Mouse (Mus musculus) forebrain, embryonic 15.5 days (tissue): ENCODE data around the gene Vps37d. TPM values are rescaled to one million over a fixed set of nuclear protein-coding genes. Genes with fewer than 3 reads are reported as not detected.

Experiments used
- ATAC-seq: fragments of 200-750 bp; cut with Nextera tagmentation; replicated peaks from 2 replicates; pipeline ENCODE4 v1.8.0; 2017; ENCODE audit warnings: mild to moderate bottlenecking, moderate TSS enrichment, moderate library complexity
- H3K27ac ChIP-seq: fragments of 300-500 bp; sonication (generic); replicated peaks from 2 replicates; pipeline ENCODE4 v1.5.1; 2015; ENCODE audit warnings: mild to moderate bottlenecking, inconsistent platforms
- H3K27me3 ChIP-seq: fragments of 300-500 bp; sonication (generic); 2 replicates; pipeline ENCODE4 v1.6.1; 2015; ENCODE audit warnings: inconsistent platforms
- H3K36me3 ChIP-seq: fragments of 300-500 bp; sonication (generic); 2 replicates; pipeline ENCODE4 v1.6.1; 2015; ENCODE audit warnings: mild to moderate bottlenecking, inconsistent platforms
- H3K4me1 ChIP-seq: fragments of 300-500 bp; sonication (generic); 2 replicates; pipeline ENCODE4 v1.6.1; 2015; ENCODE audit warnings: inconsistent platforms
- H3K4me2 ChIP-seq: fragments of 300-500 bp; sonication (generic); replicated peaks from 2 replicates; pipeline ENCODE4 v1.6.1; 2015; ENCODE audit warnings: mild to moderate bottlenecking, inconsistent platforms
- H3K4me3 ChIP-seq: fragments of 300-500 bp; sonication (generic); 2 replicates; pipeline ENCODE4 v1.5.1; 2015; ENCODE audit warnings: mild to moderate bottlenecking, inconsistent platforms
- H3K9ac ChIP-seq: fragments of 300-500 bp; sonication (generic); replicated peaks from 2 replicates; pipeline ENCODE4 v1.6.1; 2015; ENCODE audit warnings: mild to moderate bottlenecking, inconsistent platforms
- H3K9me3 ChIP-seq: fragments of 300-500 bp; sonication (generic); 2 replicates; pipeline ENCODE4 v1.6.1; 2016; ENCODE audit warnings: inconsistent platforms
- WGBS: fragments of 180-500 bp; shearing (Covaris S2); methylation state at CpG from one replicate; pipeline ENCODE4 v1.1.7; 2015; ENCODE audit warnings: mixed read lengths; 5-methylcytosine and 5-hydroxymethylcytosine counted together
- polyA plus RNA-seq: library from polyadenylated mRNA; unstranded; fragments of >200 nt; fragmentation: Nextera tagmentation; extraction: Ambion mirVana; gene quantifications from 2 replicates; pipeline ENCODE4 v1.2.1, GENCODE M21; 2015

The Vps37d gene
- 35.1 and 36.3 TPM in 2 replicates for polyA plus RNA-seq

DNA sequence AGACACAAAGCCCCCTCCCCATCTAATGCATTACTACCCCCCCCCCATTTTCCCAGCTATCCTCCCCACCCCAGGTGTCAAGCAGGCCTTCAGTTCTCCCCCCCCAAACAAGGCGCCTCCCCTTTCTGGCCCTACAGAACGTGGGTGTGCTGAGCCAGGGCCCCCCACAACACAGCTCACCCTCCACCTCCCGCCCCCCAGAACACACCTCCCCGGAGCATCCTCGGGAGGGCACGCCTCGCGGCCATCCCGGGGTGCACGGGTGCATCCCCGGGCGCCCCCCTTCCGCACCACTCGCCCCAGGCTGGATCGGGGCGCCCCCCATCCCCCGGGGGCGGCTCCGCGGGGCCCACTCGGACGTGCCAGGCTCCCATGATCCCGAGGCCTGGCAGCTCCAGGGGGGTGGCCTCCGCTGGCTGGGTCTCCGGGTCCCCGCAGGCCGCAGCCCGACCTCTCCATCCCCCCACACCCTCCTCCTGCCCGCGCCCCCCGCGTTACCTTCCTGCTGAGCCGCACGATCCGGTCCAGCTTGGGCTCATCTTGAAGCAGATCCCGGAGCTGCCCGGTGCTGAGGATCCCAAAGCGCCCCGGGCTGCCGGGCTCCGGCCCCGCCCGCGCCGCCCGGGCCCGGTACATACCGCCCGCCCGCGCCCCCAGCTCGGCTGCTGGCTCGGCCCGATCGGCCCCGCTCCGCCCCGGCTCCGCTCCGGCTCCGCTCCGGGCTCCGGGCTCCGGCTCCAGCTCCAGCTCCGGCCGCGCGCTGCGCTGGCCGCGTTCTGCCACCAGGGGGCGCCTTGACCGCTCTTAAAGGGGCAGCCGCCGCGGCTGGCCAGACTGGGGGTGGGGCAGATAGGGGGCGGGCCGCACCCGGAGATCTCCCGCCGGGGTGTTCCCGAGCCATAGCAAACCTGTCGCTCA lies at the start of gene Vps37d:
TSS of gene Vps37d (minus strand) at position 703 of the 918 bp plus-strand sequence.
- H3K4me2 ChIP-seq, result peak within 1 kb of the TSS; percentile 72
- H3K4me3 ChIP-seq, result peak within 1 kb of the TSS; percentile 77
- peaks cover 6% of the 10 kb centered on the region; the same call in 1 of the 2 replicates for H3K36me3 ChIP-seq
- peaks cover 28% of the 10 kb centered on the region for H3K4me1 ChIP-seq
- no peaks in the 10 kb centered on the region for H3K9me3 ChIP-seq
- under 1% methylated on average over 62 of the region's 83 CpGs for WGBS
- H3K27ac ChIP-seq, result peak within 1 kb of the TSS; percentile 97
- H3K9ac ChIP-seq, result peak within 1 kb of the TSS; percentile 98
- peak; percentile 83 for ATAC-seq
- no peaks in the 10 kb centered on the region for H3K27me3 ChIP-seq

DNA sequence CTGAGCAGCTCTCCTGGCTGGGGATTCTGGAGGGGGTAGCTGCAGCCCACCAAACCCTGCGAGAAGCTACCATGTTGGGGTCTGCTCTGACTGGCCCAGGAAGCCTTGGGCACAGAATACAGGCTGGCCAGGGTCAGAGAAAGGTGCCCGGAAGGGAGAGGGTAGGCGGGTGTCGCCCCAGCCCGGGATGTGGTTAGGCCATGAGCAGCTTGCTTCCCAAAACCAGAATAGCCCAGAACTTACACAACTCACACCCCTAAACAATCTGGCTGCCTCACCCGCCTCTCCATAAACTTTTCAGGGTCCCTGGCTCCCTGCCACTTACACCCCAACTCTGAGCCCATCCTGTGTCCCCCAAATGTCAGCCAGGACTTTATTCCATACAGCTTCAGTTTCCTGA lies 49.6 kb upstream of the Vps37d start:
- peaks cover 5% of the 10 kb centered on the region for H3K27me3 ChIP-seq
- H3K27ac ChIP-seq, result no peak overlapping the region
- H3K36me3 ChIP-seq, result no peaks in the 10 kb centered on the region
- no peak overlapping the region for H3K9ac ChIP-seq
- no peak overlapping the region for H3K4me2 ChIP-seq
- no peak overlapping the region for H3K4me3 ChIP-seq
- H3K4me1 ChIP-seq, result no peaks in the 10 kb centered on the region
- WGBS, result 81% methylated on average over 6 of the region's 6 CpGs
- no peaks in the 10 kb centered on the region for H3K9me3 ChIP-seq
- ATAC-seq, result no peak

DNA sequence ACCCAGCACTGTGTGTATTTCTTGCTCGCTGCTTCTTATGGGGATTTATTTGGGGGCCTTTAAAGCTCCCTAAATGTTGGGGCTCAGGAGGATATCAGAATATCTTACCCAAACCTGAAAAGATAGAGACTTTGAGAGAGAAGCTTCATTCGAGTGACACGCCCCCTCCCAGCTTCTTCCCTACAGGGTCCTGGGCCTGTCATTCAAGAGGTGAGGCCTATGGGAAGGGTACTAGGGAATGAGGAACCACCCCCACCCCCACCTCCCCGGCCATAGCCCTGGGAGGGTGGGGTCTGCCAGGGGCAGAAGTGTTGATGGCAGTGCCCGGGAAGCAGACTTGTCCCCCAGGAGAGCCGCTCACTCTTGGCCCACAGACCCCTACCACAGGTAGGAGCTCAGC lies 48.1 kb upstream of the Vps37d start:
- peaks cover 4% of the 10 kb centered on the region; the same call in 1 of the 2 replicates for H3K27me3 ChIP-seq
- no peaks in the 10 kb centered on the region for H3K4me1 ChIP-seq
- WGBS, result 57% methylated on average over 6 of the region's 6 CpGs
- ATAC-seq, result no peak
- no peak overlapping the region for H3K4me3 ChIP-seq
- no peaks in the 10 kb centered on the region for H3K9me3 ChIP-seq
- no peaks in the 10 kb centered on the region for H3K36me3 ChIP-seq
- no peak overlapping the region for H3K27ac ChIP-seq
- no peak overlapping the region for H3K4me2 ChIP-seq
- no peak overlapping the region for H3K9ac ChIP-seq

DNA sequence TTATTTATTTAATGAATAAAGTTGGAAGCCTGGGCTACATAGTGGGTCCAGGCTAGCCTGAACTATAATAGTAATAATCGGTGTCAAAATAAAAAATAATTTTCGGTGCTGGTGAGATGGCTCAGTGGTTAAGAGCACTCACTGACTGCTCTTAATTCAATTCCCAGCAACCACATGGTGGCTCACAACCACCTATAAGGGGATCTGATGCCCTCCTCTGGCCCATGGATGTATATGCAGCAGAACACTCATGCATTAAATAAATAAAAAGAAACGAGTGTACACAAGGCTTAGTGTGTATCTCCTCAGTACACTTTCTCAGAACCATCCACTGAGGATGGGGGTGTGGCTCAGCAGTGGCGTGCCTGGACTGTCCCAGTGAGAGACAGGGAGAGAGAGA lies 42.7 kb upstream of the Vps37d start:
- no peak overlapping the region for H3K4me2 ChIP-seq
- no peaks in the 10 kb centered on the region for H3K9me3 ChIP-seq
- H3K36me3 ChIP-seq, result no peaks in the 10 kb centered on the region
- H3K4me3 ChIP-seq, result no peak overlapping the region
- WGBS, result 60% methylated on average over 4 of the region's 4 CpGs
- no peak for ATAC-seq
- no peak overlapping the region for H3K9ac ChIP-seq
- H3K27me3 ChIP-seq, result peaks cover 4% of the 10 kb centered on the region; the same call in 1 of the 2 replicates
- no peaks in the 10 kb centered on the region for H3K4me1 ChIP-seq
- H3K27ac ChIP-seq, result no peak overlapping the region

DNA sequence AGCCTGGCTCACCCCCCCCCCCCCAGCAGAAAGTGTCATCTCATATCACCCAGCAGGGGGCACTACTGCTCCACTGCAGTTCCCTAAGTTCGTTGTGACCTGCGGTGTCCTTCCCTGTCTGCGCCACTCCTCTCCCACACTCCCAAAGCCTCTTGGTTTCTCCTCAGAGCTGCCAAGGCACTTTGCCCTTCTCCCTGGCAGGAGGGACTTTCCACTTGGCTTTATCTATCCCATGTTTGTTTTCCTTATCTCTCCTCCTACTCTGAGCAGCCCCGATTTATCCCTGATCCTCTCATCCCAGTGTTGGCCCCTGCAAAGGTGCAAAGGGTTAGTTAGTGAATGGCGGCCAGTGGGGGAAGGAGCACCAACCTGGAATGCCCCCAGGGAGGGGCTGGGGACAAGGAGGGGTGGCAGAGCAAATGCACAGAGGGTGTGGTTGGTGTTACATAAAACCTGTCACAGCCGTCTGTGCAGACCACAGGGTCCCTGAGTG lies 40.6 kb upstream of the Vps37d start:
- Histone ChIP-seq H3K4me1 (no peaks in the 10 kb centered on the region), H3K27me3 (peaks cover 4% of the 10 kb centered on the region; the same call in 1 of the 2 replicates), H3K4me3 (no peak overlapping the region), H3K9me3 (no peaks in the 10 kb centered on the region), H3K27ac (no peak overlapping the region), H3K36me3 (no peaks in the 10 kb centered on the region), H3K9ac (no peak overlapping the region), H3K4me2 (no peak overlapping the region)
- no peak for ATAC-seq
- 31% methylated on average over 6 of the region's 6 CpGs for WGBS

DNA sequence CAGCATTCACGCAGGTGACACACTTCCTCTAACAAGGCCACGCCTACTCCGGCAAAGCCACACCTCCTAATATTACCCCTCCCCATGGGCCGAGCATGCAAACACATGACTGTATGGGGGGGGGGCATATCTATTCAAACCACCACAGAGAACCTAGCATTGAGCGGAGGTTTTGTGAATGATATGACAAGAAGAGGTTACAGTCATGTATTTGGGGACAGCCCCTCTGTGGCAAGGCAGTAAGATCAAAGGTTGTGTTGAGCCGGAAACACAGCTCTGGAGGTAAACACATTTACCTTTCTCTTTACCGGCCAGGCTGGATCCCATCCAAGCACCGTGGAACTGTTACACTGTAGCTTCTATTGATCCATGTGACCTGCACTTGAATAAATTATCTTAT lies 37.2 kb upstream of the Vps37d start:
- Histone ChIP-seq H3K9me3 (no peaks in the 10 kb centered on the region), H3K27me3 (no peaks in the 10 kb centered on the region), H3K4me1 (no peaks in the 10 kb centered on the region), H3K4me3 (no peak overlapping the region), H3K9ac (no peak overlapping the region), H3K27ac (no peak overlapping the region), H3K36me3 (no peaks in the 10 kb centered on the region), H3K4me2 (no peak overlapping the region)
- no peak for ATAC-seq
- WGBS, result 84% methylated on average over 8 of the region's 8 CpGs

DNA sequence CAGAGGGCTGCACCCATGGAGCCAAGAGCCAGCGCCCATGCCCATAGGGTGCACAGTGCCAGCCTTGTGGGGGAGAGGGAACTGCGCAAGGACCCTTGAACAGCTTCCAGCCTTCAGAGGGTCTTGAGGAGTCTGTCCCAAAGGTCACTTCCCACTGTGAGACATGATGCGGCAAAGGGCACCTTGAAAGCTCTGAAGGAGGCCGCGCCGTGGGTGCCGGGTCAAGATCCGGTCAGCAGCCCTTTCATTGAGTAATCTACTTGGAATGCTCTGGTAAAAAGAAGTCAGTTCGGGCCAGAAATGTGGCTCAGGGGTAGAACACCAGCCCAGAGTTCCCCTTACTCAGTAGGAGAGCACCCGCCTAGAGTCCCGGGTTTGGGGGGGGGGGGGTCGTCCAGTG lies 35.7 kb upstream of the Vps37d start:
- H3K4me3 ChIP-seq, result no peak overlapping the region
- no peak overlapping the region for H3K9ac ChIP-seq
- H3K4me1 ChIP-seq, result no peaks in the 10 kb centered on the region
- no peaks in the 10 kb centered on the region for H3K36me3 ChIP-seq
- peaks cover 8% of the 10 kb centered on the region for H3K27me3 ChIP-seq
- 88% methylated on average over 12 of the region's 12 CpGs for WGBS
- H3K27ac ChIP-seq, result no peak overlapping the region
- H3K9me3 ChIP-seq, result no peaks in the 10 kb centered on the region
- H3K4me2 ChIP-seq, result no peak overlapping the region
- no peak for ATAC-seq

DNA sequence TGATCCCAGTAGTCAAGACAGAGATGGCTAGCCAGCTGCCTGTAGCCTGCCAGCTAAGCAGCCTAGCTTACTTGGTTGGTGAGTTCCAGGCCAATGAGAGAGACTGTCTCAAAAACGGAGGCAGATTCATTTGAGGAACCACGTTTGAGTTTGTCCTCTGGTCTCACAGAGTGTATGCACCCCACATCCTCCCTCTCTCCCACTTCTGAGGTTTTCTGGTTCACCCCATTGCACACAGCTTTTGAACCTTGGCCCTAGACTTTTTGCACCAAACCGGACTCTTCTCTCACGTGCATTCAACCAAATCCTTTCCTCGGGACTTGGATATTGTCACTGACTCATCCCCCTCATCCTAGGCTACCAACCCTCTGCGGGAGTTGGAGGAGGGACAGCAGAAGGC lies 31.9 kb upstream of the Vps37d start:
- Histone ChIP-seq H3K27me3 (peaks cover 44% of the 10 kb centered on the region), H3K27ac (no peak overlapping the region), H3K9me3 (no peaks in the 10 kb centered on the region), H3K9ac (no peak overlapping the region), H3K4me2 (no peak overlapping the region), H3K4me1 (peaks cover 17% of the 10 kb centered on the region), H3K4me3 (no peak overlapping the region), H3K36me3 (no peaks in the 10 kb centered on the region)
- no peak for ATAC-seq
- WGBS, result 72% methylated on average over 6 of the region's 6 CpGs

DNA sequence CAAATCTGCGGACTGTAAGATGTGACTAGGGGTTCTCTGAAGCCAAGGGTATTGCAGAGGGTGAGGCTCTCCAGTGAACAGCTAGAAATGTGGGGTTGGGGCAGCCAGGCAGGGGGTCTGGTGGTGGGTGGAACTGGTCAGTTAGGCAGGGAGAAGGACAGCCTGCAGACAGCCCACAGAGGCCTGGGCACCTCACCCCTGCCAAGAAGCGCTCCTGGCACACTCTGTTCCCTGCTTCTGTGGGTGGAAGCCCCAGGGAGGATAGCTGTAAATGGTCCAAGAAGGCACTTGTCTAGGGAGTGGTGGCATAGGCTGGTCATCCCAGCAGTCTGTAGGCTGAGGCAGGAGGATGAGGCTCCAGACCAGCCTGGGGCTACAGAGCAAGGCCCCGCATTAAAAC lies 31.4 kb upstream of the Vps37d start:
- Histone ChIP-seq H3K4me3 (no peak overlapping the region), H3K9ac (no peak overlapping the region), H3K27ac (no peak overlapping the region), H3K9me3 (no peaks in the 10 kb centered on the region), H3K4me1 (peaks cover 17% of the 10 kb centered on the region), H3K27me3 (peaks cover 48% of the 10 kb centered on the region), H3K4me2 (no peak overlapping the region), H3K36me3 (no peaks in the 10 kb centered on the region)
- 92% methylated on average over 3 of the region's 3 CpGs for WGBS
- ATAC-seq, result no peak

DNA sequence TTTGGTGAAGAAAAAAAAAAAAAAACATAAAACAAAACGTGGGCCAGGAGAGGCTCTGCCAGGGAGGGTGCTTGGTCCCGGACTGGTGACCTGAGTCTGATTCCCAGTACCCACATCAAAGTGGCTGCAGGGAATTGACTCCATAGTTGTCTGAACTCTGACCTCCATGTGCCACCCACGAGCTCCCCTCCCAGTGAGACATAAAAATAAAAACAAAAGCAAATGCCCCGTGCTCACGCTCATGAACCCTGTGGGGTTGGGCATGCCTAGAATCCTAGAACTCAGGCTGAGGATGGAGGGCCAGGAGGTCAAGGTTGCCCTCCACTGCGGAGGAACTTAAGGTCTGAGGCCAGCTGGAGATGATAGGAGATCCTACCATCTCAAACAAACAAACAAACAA lies 31.0 kb upstream of the Vps37d start:
- Histone ChIP-seq H3K27ac (no peak overlapping the region), H3K36me3 (no peaks in the 10 kb centered on the region), H3K4me2 (no peak overlapping the region), H3K27me3 (peaks cover 48% of the 10 kb centered on the region), H3K4me3 (no peak overlapping the region), H3K9ac (no peak overlapping the region), H3K9me3 (no peaks in the 10 kb centered on the region), H3K4me1 (peaks cover 17% of the 10 kb centered on the region)
- WGBS, result 57% methylated on average over 6 of the region's 6 CpGs
- ATAC-seq, result no peak

DNA sequence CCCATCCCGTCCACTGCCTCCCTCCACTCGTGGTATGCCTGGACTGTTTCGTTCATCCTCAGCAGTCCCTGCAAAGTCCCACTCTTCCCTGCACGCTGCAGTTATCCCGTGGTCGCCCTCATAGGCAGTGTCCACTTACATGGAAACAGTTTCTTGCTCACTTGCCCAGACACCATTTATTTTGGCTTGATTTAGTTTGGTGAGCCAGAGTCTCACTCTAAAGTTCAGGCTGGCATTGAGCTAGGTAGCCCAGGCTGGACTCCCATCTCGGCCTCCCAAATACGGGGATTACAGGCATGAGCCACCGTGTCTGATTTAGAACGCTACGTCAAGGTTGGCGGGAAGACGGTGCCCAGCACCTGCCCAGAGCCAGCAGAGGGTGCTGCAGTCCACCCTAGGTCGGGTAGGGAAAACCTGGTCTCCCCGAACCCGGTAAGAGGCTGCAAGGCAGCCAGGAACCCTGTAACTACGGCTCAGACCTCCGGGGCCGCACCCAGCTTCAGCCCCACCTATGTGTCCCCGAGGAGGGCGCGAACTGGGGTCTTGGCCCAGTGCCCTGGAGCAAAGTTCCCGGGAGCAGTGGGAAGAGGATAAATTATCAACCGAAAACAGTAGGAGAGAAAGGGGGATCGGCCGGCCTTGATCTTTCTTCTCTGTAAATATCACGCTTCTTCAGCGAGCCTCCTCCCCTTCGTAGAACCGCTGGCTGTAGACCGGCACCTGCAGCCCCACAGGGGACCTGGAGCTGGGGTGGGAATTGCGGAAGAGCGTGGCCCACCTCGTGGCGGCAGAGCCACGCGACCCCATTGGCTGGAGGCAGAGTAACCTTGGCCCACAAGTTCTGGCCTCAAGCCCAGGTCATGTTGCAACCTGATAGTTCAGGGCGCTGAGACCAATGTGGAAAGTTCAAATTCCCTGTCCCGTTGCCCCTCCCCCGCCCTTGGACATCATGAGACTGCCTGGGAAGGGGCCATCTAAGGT lies 29.7 kb upstream of the Vps37d start:
- 13% methylated on average over 40 of the region's 40 CpGs for WGBS
- peak overlapping the region; percentile 44 for H3K4me3 ChIP-seq

More for the DNA sequence above, 29.7 kb upstream of the Vps37d start:
- H3K9ac ChIP-seq, result no peak overlapping the region
- peaks cover 55% of the 10 kb centered on the region for H3K27me3 ChIP-seq
- peak overlapping the region; percentile 72 for H3K4me2 ChIP-seq
- ATAC-seq, result no peak
- H3K27ac ChIP-seq, result no peak overlapping the region
- no peaks in the 10 kb centered on the region for H3K9me3 ChIP-seq
- no peaks in the 10 kb centered on the region for H3K36me3 ChIP-seq
- peaks cover 17% of the 10 kb centered on the region for H3K4me1 ChIP-seq
